Mouse (Mus musculus): ENCODE results near the gene Aup1. TPM values are rescaled to one million over a fixed set of nuclear protein-coding genes. Genes with fewer than 3 reads are reported as not detected.

Aup1 gene
- polyA plus RNA-seq, 1 experiment, result 867 TPM

DNA sequence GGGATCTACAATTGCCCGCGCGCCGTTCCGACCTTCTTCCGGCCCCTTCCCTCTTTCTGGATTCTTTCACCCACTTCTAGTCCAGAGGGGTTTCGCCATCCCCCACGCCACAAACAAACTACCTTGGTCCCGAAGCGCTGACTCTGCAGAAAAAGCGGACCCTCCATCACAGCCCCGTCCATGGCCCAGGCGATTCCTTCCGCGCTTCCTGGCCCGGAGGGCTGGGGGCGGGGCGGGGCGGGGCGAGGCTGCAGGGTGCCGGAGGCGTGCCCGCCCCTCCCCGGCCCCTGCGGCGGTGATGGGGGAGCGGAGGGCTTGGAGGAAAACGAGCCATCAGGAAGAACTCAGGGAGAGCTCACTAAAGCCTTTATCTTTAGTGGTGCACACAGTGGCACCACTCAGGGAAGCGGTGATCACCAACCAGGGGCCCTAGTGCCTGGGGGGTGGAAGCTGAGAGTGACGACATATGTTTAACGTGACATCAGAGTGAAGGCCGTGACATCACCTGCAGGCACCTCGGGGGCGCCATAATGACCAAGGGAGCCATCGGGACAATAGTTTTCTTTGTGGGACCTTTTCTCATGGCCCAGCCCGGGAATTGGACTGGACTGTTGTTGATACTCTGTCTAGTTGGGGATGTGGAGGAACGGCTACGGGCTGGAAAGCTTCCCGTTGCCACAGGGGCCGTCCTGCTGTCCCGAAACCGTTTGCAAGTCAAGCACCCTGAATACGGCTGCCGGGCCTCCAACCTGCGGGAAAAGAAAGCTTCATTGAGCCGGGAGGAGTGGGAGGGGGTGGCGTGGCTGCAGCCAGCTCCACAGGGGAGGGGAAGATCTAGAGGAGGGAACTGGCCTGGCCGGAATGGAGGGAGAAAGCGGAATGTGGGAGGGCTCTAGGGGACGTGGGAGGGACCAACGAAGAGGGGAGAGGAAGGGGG lies 20.8 kb upstream of the Aup1 start, which contains the start of the genes Dok1 and Loxl3:
Gene Dok1, minus strand, starts transcription at position 223 of the 937 bp plus-strand sequence.
Gene Loxl3, plus strand, starts transcription at position 925 of the 937 bp plus-strand sequence.
- Histone ChIP-seq H3K36me3 (ENCODE audit: control insufficient read depth, insufficient read depth, low read length) (no peaks in the 10 kb centered on the region), H3K4me1 (replicated peaks; ENCODE audit: control insufficient read depth, insufficient read depth, low read length) (peaks cover 18% of the 10 kb centered on the region), H3K27ac (ENCODE audit: control insufficient read depth, insufficient read depth, low read length) (no peak within 1 kb of the TSS), H3K4me3 (ENCODE audit: control insufficient read depth, insufficient read depth, low read length) (peak within 1 kb of the TSS; percentile 82), H3K27me3 (ENCODE audit: control insufficient read depth, insufficient read depth, low read length) (no peaks in the 10 kb centered on the region)
- peak; percentile 68 for DNase-seq
- 5% methylated on average over 51 of the region's 51 CpGs for WGBS
- no peak for TF ChIP-seq CTCF (IDR thresholded peaks at IDR 0.05; ENCODE audit: borderline replicate concordance, control insufficient read depth, extremely low read depth, insufficient read depth, low read length, poor library complexity)
- TF ChIP-seq POLR2A (IDR thresholded peaks at IDR 0.05; ENCODE audit: control insufficient read depth, extremely low read depth, insufficient read depth, low read length, poor library complexity), result no peak

GRCm38 (mm10) chr6:83034463-83035055 lies 19.8 kb upstream of the Aup1 start:
- Histone ChIP-seq H3K27me3 (ENCODE audit: control insufficient read depth, insufficient read depth, low read length) (no peaks in the 10 kb centered on the region), H3K27ac (ENCODE audit: control insufficient read depth, insufficient read depth, low read length) (no peak overlapping the region), H3K36me3 (ENCODE audit: control insufficient read depth, insufficient read depth, low read length) (no peaks in the 10 kb centered on the region), H3K4me3 (ENCODE audit: control insufficient read depth, insufficient read depth, low read length) (no peak overlapping the region), H3K4me1 (replicated peaks; ENCODE audit: control insufficient read depth, insufficient read depth, low read length) (peaks cover 21% of the 10 kb centered on the region)
- TF ChIP-seq CTCF (IDR thresholded peaks at IDR 0.05; ENCODE audit: borderline replicate concordance, control insufficient read depth, extremely low read depth, insufficient read depth, low read length, poor library complexity), result no peak
- no peak for TF ChIP-seq POLR2A (IDR thresholded peaks at IDR 0.05; ENCODE audit: control insufficient read depth, extremely low read depth, insufficient read depth, low read length, poor library complexity)
- WGBS, result 92% methylated on average over 5 of the region's 5 CpGs
- DNase-seq, result no peak

GRCm38 (mm10) chr6:83037188-83037587 lies 17.1 kb upstream of the Aup1 start:
- peaks cover 16% of the 10 kb centered on the region for H3K4me1 ChIP-seq (replicated peaks; ENCODE audit: control insufficient read depth, insufficient read depth, low read length)
- WGBS, result 95% methylated on average over 8 of the region's 8 CpGs
- no peak overlapping the region for H3K27ac ChIP-seq (ENCODE audit: control insufficient read depth, insufficient read depth, low read length)
- TF ChIP-seq POLR2A (IDR thresholded peaks at IDR 0.05; ENCODE audit: control insufficient read depth, extremely low read depth, insufficient read depth, low read length, poor library complexity) (no peak), CTCF (IDR thresholded peaks at IDR 0.05; ENCODE audit: borderline replicate concordance, control insufficient read depth, extremely low read depth, insufficient read depth, low read length, poor library complexity) (no peak)
- no peaks in the 10 kb centered on the region for H3K27me3 ChIP-seq (ENCODE audit: control insufficient read depth, insufficient read depth, low read length)
- no peak overlapping the region for H3K4me3 ChIP-seq (ENCODE audit: control insufficient read depth, insufficient read depth, low read length)
- no peak for DNase-seq
- H3K36me3 ChIP-seq (ENCODE audit: control insufficient read depth, insufficient read depth, low read length), result no peaks in the 10 kb centered on the region

DNA sequence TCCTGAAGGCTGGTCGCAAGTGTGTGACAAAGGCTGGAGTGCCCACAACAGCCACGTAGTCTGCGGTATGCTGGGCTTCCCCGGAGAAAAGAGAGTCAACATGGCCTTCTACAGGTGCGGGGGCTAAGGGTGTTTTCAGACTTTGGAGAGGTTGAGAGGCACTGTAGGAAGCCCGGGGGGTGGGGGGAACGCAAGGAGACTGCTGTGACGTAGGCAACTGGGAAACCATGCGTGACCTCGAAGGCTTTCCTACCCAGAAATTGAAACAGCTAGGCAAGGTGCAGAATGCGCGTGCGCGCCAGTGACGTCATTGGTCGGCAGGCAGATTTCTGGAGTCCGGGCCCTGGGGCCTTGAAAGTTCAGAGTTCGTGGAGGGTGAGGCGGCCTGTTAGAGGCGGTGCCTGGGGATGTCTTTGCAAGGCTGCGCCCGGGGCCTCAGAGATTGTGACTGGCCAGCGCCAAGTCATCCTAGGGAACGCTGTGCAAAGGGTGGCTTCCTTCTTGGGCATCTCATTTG lies 15.8 kb upstream of the Aup1 start:
- peaks cover 10% of the 10 kb centered on the region for H3K4me1 ChIP-seq (replicated peaks; ENCODE audit: control insufficient read depth, insufficient read depth, low read length)
- no peaks in the 10 kb centered on the region for H3K36me3 ChIP-seq (ENCODE audit: control insufficient read depth, insufficient read depth, low read length)
- no peaks in the 10 kb centered on the region for H3K27me3 ChIP-seq (ENCODE audit: control insufficient read depth, insufficient read depth, low read length)
- no peak overlapping the region for H3K27ac ChIP-seq (ENCODE audit: control insufficient read depth, insufficient read depth, low read length)
- no peak for TF ChIP-seq CTCF (IDR thresholded peaks at IDR 0.05; ENCODE audit: borderline replicate concordance, control insufficient read depth, extremely low read depth, insufficient read depth, low read length, poor library complexity)
- peak; percentile 39; the same call in 1 of the 2 replicates for TF ChIP-seq POLR2A (IDR thresholded peaks at IDR 0.05; ENCODE audit: control insufficient read depth, extremely low read depth, insufficient read depth, low read length, poor library complexity)
- H3K4me3 ChIP-seq (ENCODE audit: control insufficient read depth, insufficient read depth, low read length), result peak overlapping the region; percentile 51
- DNase-seq, result peak; percentile 93
- 28% methylated on average over 24 of the region's 24 CpGs for WGBS

DNA sequence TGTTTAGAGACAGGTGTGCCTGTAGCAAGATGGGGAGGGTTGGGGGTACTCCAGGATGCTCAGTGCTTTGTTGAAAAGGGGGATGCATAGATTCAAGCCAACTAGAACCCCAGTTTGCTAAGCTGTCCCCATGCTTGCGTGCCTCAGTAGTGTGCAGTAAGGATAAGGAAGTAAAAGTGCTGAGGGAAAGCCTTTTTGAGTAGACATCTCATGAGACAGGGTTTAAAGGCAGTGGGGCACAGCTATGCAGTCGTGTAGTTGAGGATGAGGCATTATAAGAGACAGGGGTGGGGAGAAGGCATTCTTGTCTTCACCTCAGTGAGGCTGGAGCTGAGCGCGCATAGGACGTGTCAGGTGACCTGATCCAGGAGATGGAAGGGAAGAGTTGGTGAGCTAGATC lies 13.7 kb upstream of the Aup1 start:
- Histone ChIP-seq H3K4me1 (replicated peaks; ENCODE audit: control insufficient read depth, insufficient read depth, low read length) (peaks cover 6% of the 10 kb centered on the region), H3K36me3 (ENCODE audit: control insufficient read depth, insufficient read depth, low read length) (no peaks in the 10 kb centered on the region), H3K4me3 (ENCODE audit: control insufficient read depth, insufficient read depth, low read length) (no peak overlapping the region), H3K27me3 (ENCODE audit: control insufficient read depth, insufficient read depth, low read length) (no peaks in the 10 kb centered on the region), H3K27ac (ENCODE audit: control insufficient read depth, insufficient read depth, low read length) (no peak overlapping the region)
- DNase-seq, result no peak
- 95% methylated on average over 5 of the region's 5 CpGs for WGBS
- TF ChIP-seq CTCF (IDR thresholded peaks at IDR 0.05; ENCODE audit: borderline replicate concordance, control insufficient read depth, extremely low read depth, insufficient read depth, low read length, poor library complexity), result no peak
- TF ChIP-seq POLR2A (IDR thresholded peaks at IDR 0.05; ENCODE audit: control insufficient read depth, extremely low read depth, insufficient read depth, low read length, poor library complexity), result no peak

DNA sequence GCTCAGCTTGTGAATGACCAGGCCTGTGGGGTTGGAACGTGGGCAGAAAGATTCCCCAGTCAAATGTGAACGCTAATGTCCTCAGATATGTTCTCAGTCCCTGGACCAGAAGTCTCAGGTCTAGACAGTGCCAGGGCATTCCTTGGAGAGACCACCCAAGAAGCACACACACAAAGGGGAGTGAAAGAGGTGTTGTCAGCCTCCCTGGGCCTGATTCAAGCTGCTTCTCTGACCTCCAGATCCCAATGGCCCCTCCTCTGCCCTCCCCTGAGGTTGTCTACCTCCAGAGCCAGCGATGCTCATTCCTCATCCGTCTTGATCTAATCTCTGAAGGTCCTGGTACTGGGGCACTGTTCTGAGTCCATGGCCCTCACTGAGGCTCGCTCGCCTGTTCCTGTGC lies 10.8 kb upstream of the Aup1 start:
- TF ChIP-seq POLR2A (IDR thresholded peaks at IDR 0.05; ENCODE audit: control insufficient read depth, extremely low read depth, insufficient read depth, low read length, poor library complexity) (no peak), CTCF (IDR thresholded peaks at IDR 0.05; ENCODE audit: borderline replicate concordance, control insufficient read depth, extremely low read depth, insufficient read depth, low read length, poor library complexity) (no peak)
- no peaks in the 10 kb centered on the region for H3K27me3 ChIP-seq (ENCODE audit: control insufficient read depth, insufficient read depth, low read length)
- no peaks in the 10 kb centered on the region for H3K36me3 ChIP-seq (ENCODE audit: control insufficient read depth, insufficient read depth, low read length)
- no peak overlapping the region for H3K4me3 ChIP-seq (ENCODE audit: control insufficient read depth, insufficient read depth, low read length)
- no peak overlapping the region for H3K27ac ChIP-seq (ENCODE audit: control insufficient read depth, insufficient read depth, low read length)
- 94% methylated on average over 6 of the region's 6 CpGs for WGBS
- DNase-seq, result no peak
- peaks cover 2% of the 10 kb centered on the region; the same call in 1 of the 2 replicates for H3K4me1 ChIP-seq (replicated peaks; ENCODE audit: control insufficient read depth, insufficient read depth, low read length)
